Mouse (Mus musculus): ENCODE measurements around the gene Smyd3.

Smyd3 gene

DNA sequence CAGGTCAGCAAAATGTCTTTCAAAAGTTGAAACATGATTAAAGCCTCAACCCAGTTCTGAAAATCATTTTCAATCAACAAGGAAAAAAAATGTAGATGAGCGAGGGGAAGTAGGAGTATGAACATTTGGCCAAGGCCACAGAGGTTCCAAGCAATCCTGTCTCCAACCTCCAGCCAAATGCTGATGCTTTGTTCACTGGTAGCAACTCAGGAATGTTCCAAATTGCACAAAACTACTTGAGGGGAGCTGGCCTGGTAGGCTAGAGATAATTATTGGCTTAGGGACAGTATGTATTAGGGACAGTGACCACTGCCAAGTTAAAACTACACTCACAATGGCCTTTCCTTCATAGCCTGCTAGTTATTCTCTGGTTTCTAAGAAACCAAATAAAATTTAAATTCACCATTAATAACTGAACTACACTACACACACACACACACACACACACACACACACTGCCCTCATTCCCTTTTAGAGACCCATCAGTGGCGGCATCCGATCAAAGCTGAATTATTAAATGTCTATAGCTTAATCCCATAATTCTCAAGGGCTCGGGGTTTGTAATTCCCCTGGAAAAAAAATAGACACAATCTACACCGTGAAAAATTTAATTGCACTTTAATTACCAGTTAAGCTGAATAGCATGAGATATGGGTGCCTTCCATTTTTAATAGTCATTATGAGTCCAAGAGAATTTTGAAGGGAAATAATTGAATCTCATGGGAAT lies 514.3 kb downstream of the Smyd3 start:
- no peak for DNase-seq

DNA sequence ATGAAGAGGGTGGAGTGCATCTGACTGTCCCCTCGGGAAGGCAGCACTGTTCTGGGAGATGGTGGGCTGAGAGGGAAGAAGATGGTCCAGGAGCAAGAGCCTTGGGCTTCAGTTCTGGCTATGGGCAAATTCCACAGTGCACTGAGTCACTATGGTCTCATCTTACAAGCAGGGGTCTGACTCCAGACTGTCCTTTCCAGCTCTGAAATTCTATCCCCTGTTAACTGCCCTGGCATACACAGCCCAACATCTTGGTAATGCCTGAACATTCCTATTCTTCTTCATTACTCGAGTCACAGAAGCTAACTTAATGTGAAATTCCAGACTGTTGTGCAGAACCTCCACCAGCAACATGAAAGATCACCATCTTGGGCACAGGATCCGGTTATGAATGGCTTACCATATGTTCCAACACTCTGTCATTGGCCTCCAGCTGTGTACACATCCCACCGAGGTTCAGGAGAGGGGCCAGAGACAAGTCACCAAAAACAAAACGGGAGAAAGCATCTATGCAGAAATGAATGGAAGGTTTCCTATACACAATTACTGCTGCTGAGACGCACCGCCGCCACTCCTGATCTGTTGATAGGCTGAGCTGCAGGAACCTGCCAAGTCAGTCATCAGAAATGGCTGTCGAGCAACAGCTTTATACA lies 517.8 kb downstream of the Smyd3 start:
- DNase-seq = no peak

DNA sequence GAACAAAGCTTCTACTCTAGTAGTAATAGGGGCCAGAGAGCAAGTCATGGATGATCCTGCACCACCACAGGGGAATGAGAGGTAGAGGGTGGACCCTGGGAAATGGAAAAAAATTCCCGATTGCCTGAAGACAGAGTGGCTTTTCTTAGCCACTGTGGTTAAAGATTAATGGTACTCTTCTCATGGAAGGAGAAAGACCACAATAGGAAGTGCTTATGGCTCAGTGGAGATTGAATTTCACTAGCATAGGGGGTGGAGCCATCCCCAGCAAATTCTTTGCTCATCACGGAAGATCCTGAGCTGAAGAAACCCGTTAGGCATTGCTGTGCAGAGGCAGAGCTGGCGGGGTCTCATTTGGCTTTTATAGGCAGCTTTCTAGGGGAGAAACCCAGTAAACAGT lies 520.0 kb downstream of the Smyd3 start:
- no peak for DNase-seq

DNA sequence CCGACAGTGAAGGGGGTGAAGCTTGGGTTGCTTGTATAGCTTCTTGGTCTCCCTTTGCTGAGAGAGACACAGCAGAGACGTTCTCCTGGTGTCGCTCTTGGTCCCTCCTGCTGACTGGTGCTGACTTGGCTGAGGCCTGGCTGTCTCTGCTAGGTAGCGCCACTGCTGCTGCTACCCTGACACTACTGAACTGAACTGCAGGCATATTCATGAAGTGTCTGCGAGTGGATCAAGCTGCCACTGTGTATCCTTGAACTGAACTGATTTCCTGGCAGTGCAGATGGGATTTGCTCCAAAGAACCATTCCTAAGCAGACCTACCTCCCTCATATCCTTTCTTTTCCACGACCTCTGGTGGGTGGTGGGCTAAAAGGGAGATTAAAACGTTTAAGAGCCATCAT lies 523.6 kb downstream of the Smyd3 start:
- no peak for DNase-seq

DNA sequence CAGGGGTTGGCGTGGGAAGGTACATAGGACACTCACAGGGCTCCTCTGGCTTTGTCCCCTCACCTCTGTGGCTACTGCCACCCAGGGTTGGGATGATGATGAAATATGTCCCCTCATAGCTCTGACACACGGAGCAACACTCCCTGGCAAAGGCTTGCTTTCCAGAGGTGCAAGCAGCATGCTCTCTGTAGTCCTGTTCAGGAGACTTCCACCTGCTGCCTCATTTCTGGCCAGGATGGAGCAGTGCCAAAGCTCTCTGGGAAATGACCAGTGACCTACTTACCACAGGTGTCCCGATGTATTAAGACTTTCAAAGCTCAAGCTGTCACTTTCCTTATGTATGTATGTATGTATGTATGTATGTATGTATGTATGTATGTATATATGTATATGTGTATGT lies 525.3 kb downstream of the Smyd3 start:
- no peak for DNase-seq

DNA sequence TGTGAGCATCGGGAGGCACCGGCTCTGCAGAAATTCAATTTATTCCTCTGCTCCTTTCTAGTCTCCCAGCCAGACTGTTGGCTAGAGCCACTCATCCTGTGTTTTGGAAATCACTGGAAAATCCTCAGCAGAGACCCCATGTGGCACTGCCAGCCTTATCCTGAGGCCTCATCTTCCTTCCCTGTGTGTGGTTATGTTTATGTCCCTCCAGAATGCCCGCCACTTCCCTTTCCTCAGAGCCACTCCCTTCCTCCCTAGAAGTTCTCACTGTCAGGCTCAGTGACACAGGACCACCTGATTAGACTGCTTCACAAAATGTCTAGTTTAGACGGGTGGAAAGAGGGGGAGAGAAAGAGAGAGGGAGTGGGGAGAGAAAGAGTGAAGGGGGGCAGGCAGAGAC lies 526.4 kb downstream of the Smyd3 start:
- no peak for DNase-seq

DNA sequence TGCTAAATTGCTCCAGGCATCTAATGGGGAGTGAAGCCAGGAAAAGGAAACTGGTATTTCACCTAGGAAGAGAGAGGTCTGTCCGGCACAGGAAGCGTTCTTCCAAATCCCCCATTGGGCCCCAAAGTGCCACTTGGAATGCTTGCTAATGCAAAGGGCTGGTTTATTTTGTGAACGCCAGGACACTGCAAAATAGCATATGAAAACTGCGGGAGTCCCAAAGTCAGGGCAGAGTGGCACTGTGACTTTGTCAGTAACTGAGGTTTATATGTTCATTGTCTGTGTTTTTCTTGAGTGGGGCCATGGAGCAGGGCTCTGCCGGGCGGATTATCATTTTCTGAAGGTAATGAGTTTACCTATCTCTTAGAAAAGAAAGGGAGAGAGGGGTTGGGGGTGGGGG lies 526.8 kb downstream of the Smyd3 start:
- DNase-seq = no peak

DNA sequence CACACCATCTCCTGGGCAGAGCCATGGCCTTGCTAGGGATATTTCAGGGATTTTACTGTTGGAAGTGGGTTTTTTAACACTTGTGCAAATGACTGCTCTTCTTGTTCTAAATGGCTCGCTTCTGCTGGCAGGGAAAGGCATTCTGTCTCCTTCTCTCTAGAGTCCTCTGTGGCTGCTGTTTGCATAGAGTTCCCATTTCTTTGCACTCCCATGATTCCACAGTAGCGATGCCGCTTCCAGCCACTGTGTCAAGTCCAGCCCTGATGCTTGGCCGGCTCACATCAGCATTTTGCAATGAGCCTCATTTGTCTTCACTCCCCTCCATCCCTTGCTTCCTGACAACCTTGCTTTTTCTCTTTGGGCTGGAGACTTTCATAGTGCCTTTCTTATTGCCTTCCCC lies 528.4 kb downstream of the Smyd3 start:
- DNase-seq = no peak

DNA sequence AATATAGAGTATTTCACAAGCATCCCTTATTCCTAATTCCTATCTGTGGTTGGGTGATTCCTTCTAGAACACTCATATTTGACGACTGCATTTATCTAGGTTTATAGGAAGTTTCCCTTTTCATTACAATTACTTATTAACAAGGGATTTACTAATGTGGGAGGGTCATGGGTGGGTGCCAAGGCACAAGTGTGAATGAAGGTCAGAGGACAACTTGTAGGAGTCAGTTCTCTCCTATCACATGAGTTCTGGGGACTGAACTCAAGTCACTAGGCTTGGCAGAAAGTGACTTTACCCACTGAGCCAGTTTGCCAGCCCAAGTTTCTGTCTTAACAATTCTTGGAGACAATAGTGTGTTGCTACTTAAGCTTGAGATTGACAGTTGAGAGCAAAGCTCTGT lies 529.7 kb downstream of the Smyd3 start:
- no peak for DNase-seq

DNA sequence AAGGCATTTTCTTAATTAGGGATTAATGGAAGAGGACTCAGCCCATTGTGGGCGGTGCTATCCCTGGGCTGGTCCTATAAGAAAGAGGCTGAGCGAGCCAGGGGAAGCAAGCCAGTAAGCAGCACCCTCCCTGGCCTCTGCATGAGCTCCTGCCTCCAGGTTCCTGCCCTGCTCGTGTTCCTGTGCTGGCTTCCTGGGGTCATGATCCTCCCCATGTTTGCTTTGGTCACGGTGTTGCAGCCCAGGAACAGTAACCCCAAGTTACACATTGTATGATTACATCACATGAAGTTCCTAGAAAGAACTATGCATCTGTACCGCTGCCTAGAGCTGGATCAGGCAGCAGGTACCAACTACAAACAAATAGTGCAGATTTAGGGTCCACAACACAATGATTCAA lies 536.2 kb downstream of the Smyd3 start:
- DNase-seq = peak; percentile 31

DNA sequence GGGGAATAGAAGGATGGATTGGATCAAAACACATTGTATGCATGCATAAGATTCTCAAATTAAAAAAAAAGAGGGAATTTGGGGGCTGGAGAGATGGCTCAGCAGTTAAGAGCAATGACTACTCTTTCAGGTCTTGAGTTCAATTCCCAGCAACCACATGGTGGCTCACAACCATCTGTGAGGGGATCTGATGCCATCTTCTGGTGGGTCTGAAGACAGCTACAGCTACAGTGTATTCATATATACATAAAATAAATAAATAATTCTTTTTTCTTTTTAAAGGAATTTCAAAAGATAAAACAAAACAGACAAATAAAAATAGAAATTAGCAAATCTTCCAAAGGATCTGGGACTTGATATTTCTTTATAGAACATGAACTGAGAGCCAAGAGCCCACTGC lies 537.7 kb downstream of the Smyd3 start:
- DNase-seq = no peak

DNA sequence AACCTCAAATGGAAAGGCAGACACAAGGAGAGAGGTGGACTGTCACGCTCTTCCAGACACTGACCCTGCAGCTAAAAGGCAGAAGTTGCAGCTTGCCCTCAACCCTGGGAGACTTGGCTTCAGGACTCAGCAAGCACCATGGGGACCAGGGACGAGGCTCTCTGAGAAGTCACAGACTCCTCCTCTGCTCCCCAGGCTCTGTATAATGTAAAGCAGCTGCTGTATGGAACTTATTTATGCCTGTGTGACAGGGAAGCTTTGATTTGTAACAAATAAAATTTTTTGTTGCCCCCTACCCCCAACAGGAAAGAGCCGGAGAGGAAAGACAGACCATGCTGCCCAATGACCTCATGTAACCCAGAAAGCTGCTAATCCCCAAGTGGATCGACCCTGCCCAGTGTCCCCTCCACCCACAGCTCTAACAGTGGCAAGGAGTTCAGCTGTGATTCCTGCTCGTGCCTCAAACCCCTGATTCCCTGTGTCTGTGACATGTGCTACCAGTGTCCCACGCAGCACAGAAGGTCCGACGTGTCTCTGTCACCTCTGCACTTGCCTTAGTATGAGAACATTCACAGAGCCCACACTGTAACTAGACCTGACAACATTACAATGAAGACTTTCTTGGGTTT lies 539.1 kb downstream of the Smyd3 start:
- DNase-seq = peak; percentile 24

DNA sequence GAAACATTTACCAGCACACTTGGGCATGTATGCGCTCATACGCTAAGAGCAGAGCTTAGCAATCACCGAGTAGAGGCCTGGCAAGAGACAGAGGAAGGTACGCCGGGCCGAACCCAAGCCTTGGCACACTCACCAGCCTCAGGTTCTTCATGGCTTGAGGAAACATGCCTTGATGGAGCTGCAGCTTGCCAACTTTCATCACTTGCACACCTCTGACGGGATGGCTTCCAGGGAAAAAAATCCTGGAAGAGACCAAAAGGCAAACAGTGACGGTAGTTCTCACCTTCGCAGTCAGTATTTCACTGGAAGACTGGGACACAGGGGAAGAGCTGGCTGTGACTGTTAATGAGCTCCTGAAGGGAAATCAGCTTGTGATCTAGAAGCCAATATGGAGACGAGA lies 545.8 kb downstream of the Smyd3 start:
- no peak for DNase-seq

DNA sequence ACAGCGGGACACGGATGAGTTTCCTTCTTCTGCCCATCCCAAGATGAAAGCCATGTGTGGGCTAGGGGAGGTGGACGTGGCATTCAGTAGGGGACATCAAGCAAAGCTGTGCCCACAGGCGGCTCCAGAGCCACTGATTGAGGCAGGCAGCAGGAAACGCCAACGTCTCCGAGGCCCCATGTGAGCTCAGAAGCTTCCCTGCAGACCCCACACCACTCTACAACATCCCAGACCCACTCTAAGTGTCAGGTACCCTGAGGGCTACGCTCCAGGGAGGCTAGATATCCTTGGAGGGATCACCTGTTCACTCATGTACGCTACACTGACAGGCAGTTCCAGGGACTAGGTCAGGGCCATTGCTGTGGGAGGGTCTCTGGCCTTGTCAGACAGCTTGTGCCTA lies 556.2 kb downstream of the Smyd3 start:
- DNase-seq = no peak

DNA sequence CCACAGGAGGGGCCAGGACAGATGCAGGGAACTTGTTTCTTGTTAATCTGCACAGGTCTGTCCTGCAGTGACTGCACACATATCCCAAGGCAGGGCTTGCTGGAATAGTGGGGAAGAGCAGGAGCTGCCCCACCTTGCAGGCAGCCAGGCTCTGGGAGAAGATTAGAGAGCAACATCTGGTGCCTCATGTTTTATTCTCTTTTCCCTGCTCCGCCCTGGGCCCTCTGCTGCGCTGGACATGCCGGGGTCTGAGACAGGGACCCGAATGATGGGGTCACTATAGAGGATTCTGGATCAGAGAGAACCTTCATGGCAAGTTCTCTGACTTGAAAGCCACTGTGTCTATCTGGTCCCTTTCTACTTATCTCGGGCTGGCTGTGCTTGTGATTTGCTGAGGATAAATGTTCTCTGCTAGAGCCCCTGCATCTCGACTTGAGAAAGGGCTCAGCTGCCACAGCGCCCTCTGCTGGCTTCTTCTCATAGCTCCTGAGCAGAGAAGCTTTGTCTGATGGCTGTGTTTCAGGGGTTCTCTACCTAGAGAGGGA lies 557.8 kb downstream of the Smyd3 start:
- DNase-seq = peak; percentile 83

DNA sequence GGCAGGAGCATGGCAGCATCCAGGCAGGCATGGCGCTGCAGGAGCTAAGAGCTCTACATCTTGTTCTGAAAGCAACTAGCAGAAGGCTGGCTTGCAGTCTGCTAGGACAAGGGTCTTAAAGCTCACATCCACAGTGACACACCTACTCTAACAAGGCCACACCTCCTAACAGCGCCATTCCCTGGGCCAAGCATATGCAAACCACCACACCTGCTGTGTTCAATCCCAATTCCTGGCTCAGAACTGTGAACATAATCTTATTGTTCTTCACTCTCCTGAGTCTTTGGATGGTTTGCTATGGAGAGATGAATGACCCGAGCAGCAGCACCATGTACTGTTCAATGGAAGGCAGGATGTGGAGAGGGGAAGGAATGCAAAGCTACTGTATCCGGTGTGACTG lies 559.2 kb downstream of the Smyd3 start:
- DNase-seq = no peak

DNA sequence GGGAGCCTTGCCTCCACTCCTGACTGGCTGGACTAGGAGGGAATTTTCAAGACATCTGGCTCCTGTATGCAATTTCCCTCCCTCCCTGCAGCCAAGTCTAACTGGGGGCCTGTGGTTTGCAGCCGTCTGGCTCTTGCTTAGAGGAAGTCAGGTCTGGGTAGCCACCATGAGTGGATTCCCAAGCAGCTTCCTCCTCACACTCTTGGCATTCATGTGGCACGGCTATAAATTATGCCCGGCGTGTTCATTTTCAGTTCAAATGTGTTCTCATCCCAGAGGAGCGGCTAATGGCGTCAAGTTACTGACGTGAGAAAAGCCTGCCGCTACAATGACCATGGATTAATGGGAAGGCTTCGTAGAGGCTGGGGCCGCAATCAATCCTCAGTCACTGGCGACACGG lies 564.9 kb downstream of the Smyd3 start:
- DNase-seq = peak; percentile 24

DNA sequence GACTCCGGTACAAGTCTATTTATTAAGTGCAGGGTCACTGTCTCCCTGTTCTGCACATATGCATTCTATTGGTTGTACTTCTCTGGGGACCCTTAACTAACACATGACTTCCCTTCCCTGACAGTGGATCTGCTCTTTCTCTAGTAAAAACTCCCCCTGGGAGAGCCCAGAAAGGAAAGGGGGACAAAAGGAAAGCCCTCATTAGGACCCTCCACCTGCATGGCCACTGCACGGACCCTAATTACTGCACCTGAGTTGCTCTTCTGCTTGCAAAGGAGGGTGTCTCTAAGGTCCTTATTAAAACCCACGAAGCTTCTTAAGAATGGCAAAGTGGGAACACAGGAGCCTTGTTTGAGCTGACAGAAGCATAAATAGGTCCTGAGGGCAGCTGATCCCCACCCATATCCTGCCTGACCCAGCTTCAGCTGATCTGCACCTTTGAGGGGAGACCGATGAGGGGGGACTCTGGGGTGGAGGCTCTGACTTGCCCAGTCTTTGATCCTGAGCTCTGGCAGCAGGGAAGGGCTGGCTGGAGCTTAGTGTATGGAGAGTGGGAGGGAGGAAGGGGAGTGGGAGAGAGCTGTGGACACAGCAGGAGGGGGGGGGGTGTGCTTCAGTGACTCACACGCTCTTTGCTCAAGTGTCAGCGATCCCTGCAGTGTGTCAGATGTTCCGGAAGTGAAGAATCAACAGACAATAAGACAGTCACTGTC lies 575.4 kb downstream of the Smyd3 start:
- DNase-seq = peak; percentile 50

DNA sequence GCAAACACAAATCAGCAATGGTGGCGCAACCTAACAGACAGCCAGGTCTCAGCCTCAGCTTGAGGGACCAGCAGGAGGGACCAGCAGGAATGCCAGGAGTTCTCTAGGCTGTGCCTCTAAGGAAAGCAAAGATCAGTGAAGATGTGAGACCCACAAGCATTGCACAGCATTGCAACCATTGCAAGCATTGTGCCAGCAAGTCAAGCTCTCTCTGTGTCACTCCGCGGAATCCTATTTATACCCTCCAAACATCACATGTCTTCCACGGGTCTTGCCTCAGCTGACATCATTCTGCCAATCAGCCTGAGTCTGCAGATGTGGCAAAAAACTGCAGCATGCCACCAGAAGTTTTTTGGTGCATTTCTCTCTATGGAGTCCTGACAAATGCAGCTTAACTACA lies 577.5 kb downstream of the Smyd3 start:
- DNase-seq = no peak

DNA sequence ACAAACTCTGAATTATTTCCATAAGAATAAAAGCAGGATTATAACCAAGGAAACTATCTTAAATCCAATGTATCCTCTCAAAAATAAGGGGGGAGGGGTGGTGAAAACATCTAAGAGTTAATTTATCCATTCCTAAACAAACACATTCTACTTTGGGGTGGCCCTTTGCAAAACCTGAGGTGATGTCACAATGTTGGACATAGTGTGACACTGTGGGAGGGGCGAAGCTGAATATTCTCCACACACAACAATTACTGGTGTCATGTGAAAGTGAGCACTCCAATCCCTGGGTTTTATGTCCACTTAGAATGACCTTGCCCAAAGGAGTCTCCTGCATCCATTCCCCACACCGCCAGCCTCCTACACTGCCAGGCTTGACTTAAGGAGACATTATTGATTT lies 580.9 kb downstream of the Smyd3 start:
- no peak for DNase-seq

DNA sequence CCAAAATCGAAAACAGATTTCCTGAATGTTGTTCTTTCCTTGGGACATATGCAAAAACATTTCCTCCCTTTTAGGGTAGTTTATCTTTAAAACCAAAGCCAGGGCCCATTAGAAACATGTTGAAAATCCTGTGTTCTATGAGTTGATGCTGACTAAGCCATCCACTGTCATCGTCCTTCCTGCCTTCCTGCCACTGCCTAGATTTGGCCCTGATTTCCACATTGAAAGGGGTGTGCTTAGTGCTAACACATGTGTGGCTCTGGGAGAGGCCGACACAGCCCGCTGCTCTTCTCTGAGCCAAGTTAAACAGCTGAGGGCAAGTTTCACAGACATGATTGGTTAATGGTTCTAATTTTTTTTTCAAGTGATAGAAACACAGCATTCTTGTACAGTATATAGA lies 581.4 kb downstream of the Smyd3 start:
- DNase-seq = no peak

DNA sequence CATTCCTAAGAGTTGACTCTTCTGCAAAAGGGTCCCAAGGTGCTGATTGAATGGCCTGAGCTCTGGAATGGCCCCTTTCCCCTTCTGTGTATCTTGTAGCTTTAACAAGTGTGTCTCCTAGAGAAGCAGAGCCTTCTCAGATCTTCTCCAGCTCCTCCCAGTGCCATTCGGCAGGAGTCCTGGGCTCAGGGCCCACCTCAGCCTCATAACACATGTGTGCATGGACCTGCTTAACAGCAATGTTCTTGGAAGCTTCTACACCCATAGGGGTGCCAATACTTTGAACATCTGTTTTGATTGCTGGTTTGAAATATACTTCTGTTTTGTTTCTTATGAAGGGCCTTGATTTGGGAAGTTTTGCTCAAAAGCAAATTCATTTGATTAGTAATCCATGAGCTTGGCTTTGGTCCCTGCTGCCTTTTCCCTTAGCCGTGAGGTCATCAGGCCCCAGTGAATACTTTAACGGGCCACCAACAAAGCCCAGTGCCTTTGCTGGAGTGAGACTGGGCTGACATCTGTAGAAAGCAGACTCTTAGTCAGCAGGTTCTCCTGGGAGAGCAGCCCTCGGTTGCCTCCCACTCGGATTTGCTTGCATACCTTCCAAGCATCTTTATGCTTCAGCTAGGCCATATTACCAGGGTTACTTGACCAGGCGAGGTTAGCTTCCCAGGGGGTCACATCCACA lies 583.7 kb downstream of the Smyd3 start:
- DNase-seq = no peak

DNA sequence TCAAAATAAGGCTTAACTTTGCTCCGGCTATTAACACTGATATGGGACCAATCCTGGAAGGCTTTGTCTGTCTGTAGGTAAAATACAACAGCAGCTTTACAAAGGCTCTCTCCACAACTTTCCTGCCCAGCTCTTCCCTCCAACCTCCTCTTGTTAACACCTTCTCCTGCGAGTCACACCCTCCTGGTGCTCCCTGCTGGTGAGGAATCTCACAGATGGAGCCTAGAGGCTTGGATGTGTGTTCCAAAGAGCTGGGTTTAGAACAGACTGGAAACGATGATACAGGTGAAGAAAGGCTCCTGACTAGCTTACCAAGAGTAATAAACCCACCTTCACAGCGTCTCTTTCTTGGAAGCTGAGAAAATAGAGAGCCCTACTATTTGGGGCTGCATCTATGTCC lies 588.3 kb downstream of the Smyd3 start:
- no peak for DNase-seq
